Mouse (Mus musculus) splenic B cell, adult 2 months (primary cell): ENCODE data around the gene Olfr1008.
"Not testable (repeated sequence)": the region's sequence is repeated elsewhere in the genome, so short reads cannot be mapped to it uniquely, and the experiment has no call there.

Source experiments
- DNase-seq: peaks from one replicate; pipeline ENCODE4 v3.0.0-alpha.2; 2011; ENCODE audit warnings: low read depth, low spot score
- H3K27me3 ChIP-seq: 2 replicates; pipeline ENCODE4 v1.6.1; 2012; ENCODE audit warnings: mild to moderate bottlenecking, low read length, moderate library complexity, mixed read lengths; ENCODE audit not compliant: control insufficient read depth, poor library complexity, insufficient read depth, severe bottlenecking
- H3K36me3 ChIP-seq: 2 replicates; pipeline ENCODE4 v1.6.1; 2012; ENCODE audit warnings: mild to moderate bottlenecking, low read length, moderate library complexity, mixed read lengths; ENCODE audit not compliant: control insufficient read depth, poor library complexity, insufficient read depth, severe bottlenecking

Gene Olfr1008

DNA sequence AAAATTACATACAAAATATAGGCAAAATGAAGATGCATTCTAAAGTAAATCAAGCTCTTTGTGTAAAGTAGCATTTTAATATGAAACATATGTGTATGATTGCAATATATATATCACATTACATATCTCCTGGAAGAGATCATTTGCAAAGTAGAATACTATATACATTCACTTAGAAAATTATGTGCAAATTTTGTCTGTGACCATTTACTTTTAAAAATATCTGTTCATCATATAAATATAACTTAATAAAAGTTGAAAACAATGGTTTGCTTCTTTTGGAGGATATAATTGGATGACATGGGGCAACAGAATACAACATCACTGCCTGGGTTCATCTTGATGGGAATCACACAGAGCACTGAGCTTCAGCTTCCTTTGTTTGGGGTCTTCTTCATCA lies at the start of gene Olfr1008:
Gene Olfr1008, plus strand, starts transcription at position 301 of the 400 bp plus-strand sequence.
- Histone ChIP-seq H3K36me3 (no peaks in the 10 kb centered on the region), H3K27me3 (no peaks in the 10 kb centered on the region)
- DNase-seq: no peak

GRCm38 (mm10) chr2:85650604-85651003 lies 38.6 kb upstream of the Olfr1008 start, which contains the start of gene Olfr1002:
Olfr1002 (minus strand) TSS chr2:85650704.
- Histone ChIP-seq H3K27me3 (no peaks in the 10 kb centered on the region), H3K36me3 (no peaks in the 10 kb centered on the region)
- DNase-seq: no peak

DNA sequence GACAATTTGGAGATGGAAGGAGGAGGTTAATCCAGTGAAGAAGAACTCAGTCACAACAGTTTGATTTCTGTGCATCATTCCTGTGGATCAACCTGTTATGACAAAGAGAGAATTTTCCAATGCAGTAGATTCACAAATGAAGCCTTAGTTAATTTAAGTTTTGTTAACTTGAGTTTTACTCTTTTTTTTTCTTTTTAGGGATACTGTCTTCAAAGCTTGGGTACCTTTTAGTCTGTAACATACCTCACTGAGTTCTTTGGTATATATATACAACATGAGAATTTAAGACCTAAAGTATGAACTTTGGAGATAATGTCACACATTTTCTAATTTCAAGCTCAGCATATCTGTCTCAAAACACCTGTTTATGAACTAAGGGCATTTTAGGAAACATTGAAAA lies 24.9 kb upstream of the Olfr1008 start, which contains the start of gene Olfr154:
Gene Olfr154, minus strand, starts transcription at position 101 of the 400 bp plus-strand sequence.
- not testable (repeated sequence) for H3K36me3 ChIP-seq, DNase-seq, H3K27me3 ChIP-seq

DNA sequence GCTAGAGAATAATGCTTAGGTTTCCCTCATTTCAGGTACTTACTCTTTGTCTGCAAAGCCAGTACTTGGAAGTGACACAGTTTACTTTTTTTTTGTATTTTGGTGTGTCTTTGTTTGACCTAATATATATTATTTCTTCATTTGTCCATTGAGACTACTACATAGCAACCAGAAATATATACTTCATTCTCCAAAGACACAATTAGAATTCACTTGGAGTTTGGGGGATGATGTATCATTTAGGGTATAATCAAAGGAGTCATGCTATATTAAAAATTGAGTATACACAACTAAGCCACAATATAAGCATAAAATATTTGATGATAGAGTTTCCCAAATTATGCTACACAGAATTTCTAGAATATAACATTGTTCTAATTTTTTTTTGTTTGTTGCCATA lies 10.6 kb upstream of the Olfr1008 start, which contains the start of gene Olfr1006:
Gene Olfr1006, minus strand, starts transcription at position 101 of the 400 bp plus-strand sequence.
- Histone ChIP-seq H3K36me3 (no peaks in the 10 kb centered on the region), H3K27me3 (no peaks in the 10 kb centered on the region)
- no peak for DNase-seq

- not testable (repeated sequence) for H3K27me3 ChIP-seq, H3K36me3 ChIP-seq, DNase-seq
Measured at GRCm38 (mm10) chr2:85710680-85711079, 21.4 kb downstream of the Olfr1008 start.

- no peaks in the 10 kb centered on the region for H3K36me3 ChIP-seq
- no peak for DNase-seq
- no peaks in the 10 kb centered on the region for H3K27me3 ChIP-seq
Measured at GRCm38 (mm10) chr2:85711159-85711558, 21.9 kb downstream of the Olfr1008 start.

DNA sequence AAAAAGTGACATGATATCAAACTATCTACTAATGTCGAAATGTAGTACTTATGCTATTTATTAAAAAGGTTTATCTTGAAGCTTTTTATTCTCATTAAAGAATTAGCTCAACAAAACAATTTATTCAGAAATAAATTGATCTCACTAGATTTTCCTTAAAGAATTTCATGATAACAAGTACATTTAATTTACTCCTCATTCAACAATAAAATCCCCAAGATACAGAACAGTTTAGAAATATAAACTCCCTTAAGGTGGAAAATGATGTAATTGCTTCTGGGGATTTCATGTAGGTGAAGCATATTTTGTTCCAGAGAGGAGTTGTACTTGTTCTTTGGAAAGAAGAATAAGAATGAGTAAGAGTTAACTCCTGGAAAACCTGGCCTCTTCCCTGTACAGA lies 25.9 kb downstream of the Olfr1008 start, which contains the start of gene Olfr1009:
Gene Olfr1009, plus strand, starts transcription at position 301 of the 400 bp plus-strand sequence.
- Histone ChIP-seq H3K36me3 (no peaks in the 10 kb centered on the region), H3K27me3 (no peaks in the 10 kb centered on the region)
- no peak for DNase-seq

DNA sequence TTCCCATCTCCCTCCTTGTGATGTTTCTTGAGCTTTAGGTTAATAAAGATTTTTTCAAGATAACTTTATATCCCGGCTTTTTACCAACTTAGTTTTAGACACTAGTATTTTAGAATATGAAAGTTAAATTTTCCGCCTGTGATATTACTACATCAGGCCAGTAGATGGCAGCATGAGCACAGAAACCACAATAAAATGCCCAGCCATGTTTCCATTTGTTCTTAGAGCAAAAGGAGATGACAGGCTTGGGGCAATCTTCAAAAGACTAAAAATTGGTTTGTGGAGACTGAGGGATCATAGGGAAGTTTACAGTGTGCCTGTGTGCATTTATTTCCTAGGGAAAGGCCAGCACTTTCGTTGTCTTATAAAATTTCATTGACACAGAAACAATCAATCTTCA lies 36.6 kb downstream of the Olfr1008 start:
- no peak for DNase-seq
- Histone ChIP-seq H3K27me3 (no peaks in the 10 kb centered on the region), H3K36me3 (no peaks in the 10 kb centered on the region)
